Mouse (Mus musculus) limb, embryonic 12.5 days (tissue): ENCODE measurements around the gene Kdsr. TPM values are rescaled to one million over a fixed set of nuclear protein-coding genes. Genes with fewer than 3 reads are reported as not detected.
"Not testable (repeated sequence)": the region's sequence is repeated elsewhere in the genome, so short reads cannot be mapped to it uniquely, and the experiment has no call there.

Experiments used
- ATAC-seq: fragments of 200-750 bp; cut with Nextera tagmentation; 2 replicates; pipeline ENCODE4 v1.8.0; 2017; ENCODE audit warnings: low read depth, moderate TSS enrichment; ENCODE audit not compliant: insufficient number of reproducible peaks, insufficient read depth, low FRiP score, low TSS enrichment
- H3K27ac ChIP-seq: fragments of 300-500 bp; sonication (generic); 2 replicates; pipeline ENCODE4 v1.5.1; 2016; ENCODE audit warnings: mild to moderate bottlenecking, moderate library complexity
- H3K27me3 ChIP-seq: fragments of 300-500 bp; sonication (generic); 2 replicates; pipeline ENCODE4 v1.6.1; 2016; ENCODE audit warnings: mild to moderate bottlenecking, moderate library complexity
- H3K36me3 ChIP-seq: fragments of 300-500 bp; sonication (generic); 2 replicates; pipeline ENCODE4 v1.6.1; 2016; ENCODE audit warnings: mild to moderate bottlenecking, moderate library complexity
- H3K4me1 ChIP-seq: fragments of 300-500 bp; sonication (generic); replicated peaks from 2 replicates; pipeline ENCODE4 v1.6.1; 2016
- H3K4me2 ChIP-seq: fragments of 300-500 bp; sonication (generic); 2 replicates; pipeline ENCODE4 v1.6.1; 2016; ENCODE audit warnings: mild to moderate bottlenecking, moderate library complexity
- H3K4me3 ChIP-seq: fragments of 300-500 bp; sonication (generic); replicated peaks from 2 replicates; pipeline ENCODE4 v1.5.1; 2016; ENCODE audit warnings: mild to moderate bottlenecking
- H3K9ac ChIP-seq: fragments of 300-500 bp; sonication (generic); replicated peaks from 2 replicates; pipeline ENCODE4 v1.6.1; 2016; ENCODE audit warnings: mild to moderate bottlenecking, moderate library complexity
- H3K9me3 ChIP-seq: fragments of 300-500 bp; sonication (generic); 2 replicates; pipeline ENCODE4 v1.6.1; 2016; ENCODE audit warnings: mild to moderate bottlenecking, moderate library complexity
- WGBS: fragments of 180-500 bp; shearing (Covaris S2); methylation state at CpG from one replicate; pipeline ENCODE4 v1.1.7; 2016; 5-methylcytosine and 5-hydroxymethylcytosine counted together
- polyA plus RNA-seq: library from polyadenylated mRNA; unstranded; fragments of >200 nt; fragmentation: Nextera tagmentation; extraction: Ambion mirVana; gene quantifications from 2 replicates; pipeline ENCODE4 v1.2.1, GENCODE M21; 2016

Gene Kdsr
- polyA plus RNA-seq, 1 experiment from 2014 or later: 13.0 TPM

DNA sequence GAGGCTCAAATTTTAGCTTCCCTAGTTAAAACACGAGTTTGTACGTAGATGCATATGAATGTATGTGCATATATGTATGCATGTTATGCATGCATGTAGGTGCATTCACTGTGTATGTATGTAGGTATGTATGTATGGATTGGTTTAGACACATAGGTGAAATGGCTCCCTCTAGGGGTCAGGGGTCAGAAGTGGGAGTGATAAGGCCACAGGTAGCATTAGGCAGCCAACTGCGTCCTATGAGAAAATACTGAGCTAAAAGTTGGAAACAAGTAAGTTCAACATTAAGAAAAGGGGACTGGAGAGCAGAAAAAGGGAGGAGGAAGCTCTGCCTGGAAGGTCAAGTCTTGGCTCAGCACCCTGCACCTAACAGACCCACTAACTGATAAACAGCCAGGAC is 21.4 kb downstream of the Kdsr start:
- H3K4me1 ChIP-seq: no peaks in the 10 kb centered on the region
- peaks cover 31% of the 10 kb centered on the region; the same call in 1 of the 2 replicates for H3K36me3 ChIP-seq
- H3K4me3 ChIP-seq: no peak overlapping the region
- 81% methylated on average over 3 of the region's 3 CpGs for WGBS
- no peak for ATAC-seq
- no peak overlapping the region for H3K27ac ChIP-seq
- no peak overlapping the region for H3K9ac ChIP-seq
- no peaks in the 10 kb centered on the region for H3K9me3 ChIP-seq
- no peaks in the 10 kb centered on the region for H3K27me3 ChIP-seq
- no peak overlapping the region for H3K4me2 ChIP-seq

DNA sequence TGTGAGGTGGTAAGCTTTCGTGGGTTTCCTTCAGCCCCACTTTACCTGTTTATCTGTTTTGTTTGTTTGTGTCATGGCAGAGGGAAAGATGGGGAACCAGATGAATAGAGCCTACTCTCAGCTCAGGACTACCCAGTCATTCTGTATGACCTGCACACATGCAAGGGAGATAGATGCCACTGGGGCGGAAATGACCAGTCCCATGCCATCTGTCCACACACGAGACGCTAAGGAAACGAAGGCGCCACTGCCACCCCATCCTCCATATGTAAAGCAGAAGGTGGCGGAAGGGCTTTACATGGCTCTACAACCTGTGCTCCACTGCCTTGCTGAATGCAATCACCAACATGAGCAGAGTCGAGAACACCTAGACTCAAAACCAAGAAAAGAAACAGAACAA is 23.3 kb downstream of the Kdsr start:
- H3K4me3 ChIP-seq: no peak overlapping the region
- no peak overlapping the region for H3K4me2 ChIP-seq
- H3K9me3 ChIP-seq: no peaks in the 10 kb centered on the region
- 97% methylated on average over 8 of the region's 8 CpGs for WGBS
- no peaks in the 10 kb centered on the region for H3K27me3 ChIP-seq
- peaks cover 24% of the 10 kb centered on the region; the same call in 1 of the 2 replicates for H3K36me3 ChIP-seq
- no peak overlapping the region for H3K9ac ChIP-seq
- H3K27ac ChIP-seq: no peak overlapping the region
- no peak for ATAC-seq
- H3K4me1 ChIP-seq: no peaks in the 10 kb centered on the region

DNA sequence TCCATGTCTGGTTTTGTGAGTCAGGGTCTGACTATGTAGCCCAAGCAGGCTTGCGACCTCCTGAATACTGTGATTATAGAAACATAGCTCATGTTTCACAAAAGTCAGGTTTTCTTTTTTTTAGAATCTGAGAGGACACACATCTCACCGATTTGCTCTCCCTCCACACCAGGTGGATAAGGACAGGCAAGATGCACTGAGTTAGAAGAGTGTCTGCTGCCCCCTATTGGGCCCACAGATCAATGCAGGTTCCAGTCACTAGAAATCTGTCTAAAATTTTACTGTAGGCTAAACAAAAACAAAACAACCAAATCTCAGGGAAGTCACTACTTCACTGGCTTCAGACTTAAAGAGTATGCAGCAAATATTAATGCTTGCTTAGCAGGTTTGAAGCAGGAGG is 23.9 kb downstream of the Kdsr start:
- no peaks in the 10 kb centered on the region for H3K9me3 ChIP-seq
- no peak for ATAC-seq
- no peak overlapping the region for H3K27ac ChIP-seq
- peaks cover 24% of the 10 kb centered on the region; the same call in 1 of the 2 replicates for H3K36me3 ChIP-seq
- 59% methylated on average over 2 of the region's 2 CpGs for WGBS
- no peaks in the 10 kb centered on the region for H3K4me1 ChIP-seq
- no peak overlapping the region for H3K4me3 ChIP-seq
- H3K27me3 ChIP-seq: no peaks in the 10 kb centered on the region
- H3K9ac ChIP-seq: no peak overlapping the region
- no peak overlapping the region for H3K4me2 ChIP-seq

DNA sequence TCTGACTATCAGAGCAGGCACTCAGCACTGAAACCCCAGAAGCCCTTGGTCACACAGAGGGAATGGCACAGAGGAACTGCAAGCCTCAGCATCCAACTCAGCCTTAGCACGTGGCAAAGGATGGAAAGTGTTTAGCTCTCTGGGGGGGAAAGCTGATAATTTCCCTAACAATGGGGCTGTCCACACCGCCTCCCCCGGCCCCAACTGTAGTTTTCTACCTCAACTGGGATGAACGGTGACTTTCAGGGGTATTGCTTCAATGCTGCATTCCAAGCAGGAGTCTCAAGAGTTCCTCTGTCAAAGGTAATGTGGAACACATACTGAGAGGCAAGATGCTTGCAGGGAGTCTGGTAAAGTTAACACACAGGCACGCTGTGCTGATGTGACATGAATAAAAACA is 37.5 kb downstream of the Kdsr start:
- Histone ChIP-seq H3K4me3 (no peak overlapping the region), H3K4me1 (no peaks in the 10 kb centered on the region), H3K9ac (no peak overlapping the region), H3K4me2 (no peak overlapping the region), H3K27ac (no peak overlapping the region), H3K36me3 (peaks cover 10% of the 10 kb centered on the region; the same call in 1 of the 2 replicates), H3K27me3 (no peaks in the 10 kb centered on the region), H3K9me3 (no peaks in the 10 kb centered on the region)
- ATAC-seq: no peak
- WGBS: 49% methylated on average over 5 of the region's 5 CpGs

DNA sequence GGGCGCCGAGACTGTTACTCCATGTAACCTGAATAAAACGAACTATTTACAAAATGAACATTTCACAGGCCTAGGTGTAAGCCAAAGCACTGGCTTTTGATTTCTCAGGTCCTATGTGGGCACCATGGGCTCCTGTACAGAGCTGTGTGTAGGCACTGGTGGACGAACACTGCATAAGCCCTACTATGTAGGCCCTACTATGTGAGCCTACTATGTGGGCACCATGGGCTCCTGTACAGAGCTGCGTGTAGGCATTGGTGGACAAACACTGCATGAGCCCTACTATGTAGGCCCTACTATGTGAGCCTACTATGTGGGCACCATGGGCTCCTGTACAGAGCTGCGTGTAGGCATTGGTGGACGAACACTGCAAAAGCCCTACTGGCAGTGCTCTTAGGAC is 41.8 kb downstream of the Kdsr start:
- not testable (repeated sequence) for H3K9me3 ChIP-seq, H3K27me3 ChIP-seq, H3K27ac ChIP-seq, H3K9ac ChIP-seq, ATAC-seq, H3K36me3 ChIP-seq, H3K4me3 ChIP-seq, H3K4me1 ChIP-seq, H3K4me2 ChIP-seq
- 71% methylated on average over 7 of the region's 7 CpGs for WGBS

DNA sequence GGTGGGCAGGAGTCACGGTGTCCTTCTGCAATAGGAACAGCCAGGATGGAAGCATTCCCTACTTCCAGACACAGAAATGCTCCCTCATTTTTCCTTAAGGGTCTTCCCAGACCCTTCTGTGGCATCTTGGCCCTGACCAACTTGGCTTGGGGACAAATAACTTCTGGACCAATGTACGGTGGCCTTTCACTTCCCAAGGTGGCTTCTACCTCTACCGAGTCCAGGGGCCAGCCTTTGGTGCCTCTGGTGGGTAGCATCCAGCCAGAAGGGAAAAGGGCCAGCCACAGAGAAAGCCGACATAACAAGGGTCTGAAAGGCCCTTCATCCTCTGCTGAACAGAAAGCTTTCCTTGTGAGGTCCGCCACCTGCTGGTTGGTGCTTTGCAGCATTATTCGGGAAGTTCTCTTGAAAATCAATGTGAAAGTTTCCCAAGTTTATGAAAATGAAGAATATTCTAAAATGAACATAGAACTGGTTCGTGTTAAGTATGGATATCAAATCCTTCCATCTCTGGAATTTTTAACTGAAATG is 42.4 kb downstream of the Kdsr start:
- Histone ChIP-seq H3K4me2 (no peak overlapping the region), H3K27me3 (no peaks in the 10 kb centered on the region; the same call in 1 of the 2 replicates), H3K27ac (no peak overlapping the region), H3K36me3 (no peaks in the 10 kb centered on the region), H3K9me3 (no peaks in the 10 kb centered on the region), H3K4me3 (no peak overlapping the region), H3K4me1 (peaks cover 13% of the 10 kb centered on the region), H3K9ac (no peak overlapping the region)
- 34% methylated on average over 7 of the region's 7 CpGs for WGBS
- ATAC-seq: no peak

DNA sequence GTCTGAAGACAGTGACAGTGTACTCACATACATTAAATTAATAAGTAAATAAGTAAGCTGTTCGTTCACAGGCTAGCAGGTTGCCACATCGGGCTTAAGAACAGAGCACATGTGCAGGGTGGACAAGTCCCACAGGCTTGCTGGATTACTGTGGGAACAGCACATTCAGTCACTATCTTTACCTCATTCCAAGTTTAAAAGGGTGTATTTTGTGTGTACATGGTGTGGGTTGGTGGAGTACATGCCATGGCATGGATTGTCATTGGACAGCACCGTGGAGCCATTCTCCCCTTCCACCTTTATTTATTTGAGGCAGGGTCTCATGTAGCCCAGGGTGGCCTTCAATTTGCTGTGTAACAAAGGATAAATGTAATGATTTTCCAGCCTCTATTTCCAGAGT is 43.4 kb downstream of the Kdsr start:
- Histone ChIP-seq H3K27ac (no peak overlapping the region), H3K4me1 (peaks cover 21% of the 10 kb centered on the region), H3K9me3 (no peaks in the 10 kb centered on the region), H3K9ac (no peak overlapping the region), H3K36me3 (no peaks in the 10 kb centered on the region), H3K27me3 (no peaks in the 10 kb centered on the region; the same call in 1 of the 2 replicates), H3K4me3 (no peak overlapping the region), H3K4me2 (no peak overlapping the region)
- WGBS: 94% methylated on average over 3 of the region's 3 CpGs
- no peak for ATAC-seq

DNA sequence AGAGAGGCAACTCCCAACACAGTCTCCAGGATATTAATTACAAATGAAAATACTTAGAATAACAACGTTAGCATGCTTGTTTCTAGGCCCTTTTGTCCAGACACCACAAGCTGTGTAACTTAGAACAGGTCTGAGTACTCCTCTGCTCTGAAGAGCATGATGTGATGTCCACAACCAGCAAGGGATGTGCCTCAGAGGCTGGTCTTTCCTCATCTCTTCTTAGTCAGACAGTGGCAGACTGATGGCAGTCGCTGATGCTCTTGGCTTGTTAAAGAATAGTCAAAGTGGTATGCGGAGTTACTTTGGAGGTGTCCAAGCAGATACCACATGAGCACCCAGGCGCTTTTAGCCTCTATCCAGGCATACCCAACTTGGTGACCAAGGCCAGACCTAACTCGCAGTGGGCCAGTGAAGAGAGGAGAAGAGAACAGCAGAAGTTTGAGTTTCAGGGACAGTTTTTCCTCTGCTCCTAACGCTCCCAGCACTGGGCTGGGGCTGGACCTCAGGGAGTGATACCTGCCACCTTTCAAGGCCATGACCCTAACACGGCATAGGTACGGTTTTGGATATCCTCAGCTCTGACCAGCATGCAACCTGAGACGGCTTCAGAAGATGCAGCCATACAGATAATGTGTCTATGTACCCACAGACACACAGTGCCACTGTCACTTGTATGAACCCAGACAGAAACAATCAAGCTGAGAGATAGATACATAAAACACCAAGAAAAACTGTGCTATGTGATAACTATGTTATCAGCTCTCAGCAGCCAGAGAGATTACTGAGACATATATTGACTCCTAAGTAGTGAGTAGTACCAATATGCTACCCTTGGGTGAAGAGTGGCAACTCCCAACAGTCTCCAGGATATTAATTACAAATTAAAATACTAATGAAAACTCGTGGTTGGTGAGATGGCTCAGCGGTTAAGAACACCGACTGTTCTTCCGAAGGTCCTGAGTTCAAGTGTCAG is 44.1 kb downstream of the Kdsr start:
- Histone ChIP-seq H3K9ac (no peak overlapping the region), H3K36me3 (no peaks in the 10 kb centered on the region), H3K4me3 (no peak overlapping the region), H3K4me2 (peak overlapping the region; percentile 87), H3K27ac (no peak overlapping the region), H3K4me1 (peaks cover 21% of the 10 kb centered on the region), H3K9me3 (no peaks in the 10 kb centered on the region), H3K27me3 (no peaks in the 10 kb centered on the region; the same call in 1 of the 2 replicates)
- WGBS: 87% methylated on average over 13 of the region's 13 CpGs
- ATAC-seq: no peak

DNA sequence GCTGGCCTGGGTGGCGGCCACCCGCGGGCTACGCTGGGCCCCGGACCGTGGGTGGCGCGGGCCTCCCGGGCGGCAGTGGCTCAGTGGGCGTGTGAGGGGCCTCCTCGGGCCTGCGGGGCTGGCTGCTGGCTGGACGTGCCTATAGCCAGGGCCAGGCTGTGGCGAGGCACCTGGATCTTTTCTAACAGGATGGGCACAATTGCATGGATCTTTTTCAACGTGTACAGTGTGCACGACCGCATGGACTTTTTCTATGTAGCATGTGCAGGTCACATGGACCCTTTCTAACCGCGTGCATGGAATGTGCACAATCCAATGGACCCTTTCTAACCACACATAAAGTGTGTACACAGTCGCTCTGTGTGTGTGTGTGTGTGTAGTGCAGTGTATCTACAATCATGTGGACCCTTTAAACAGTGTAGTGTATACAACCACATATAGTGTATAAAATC is 45.0 kb downstream of the Kdsr start:
- no peaks in the 10 kb centered on the region for H3K36me3 ChIP-seq
- H3K4me1 ChIP-seq: peaks cover 24% of the 10 kb centered on the region
- peak overlapping the region; percentile 95 for H3K27ac ChIP-seq
- ATAC-seq: peak; percentile 64
- peak overlapping the region; percentile 73 for H3K4me3 ChIP-seq
- H3K9me3 ChIP-seq: no peaks in the 10 kb centered on the region
- H3K4me2 ChIP-seq: peak overlapping the region; percentile 87
- no peaks in the 10 kb centered on the region; the same call in 1 of the 2 replicates for H3K27me3 ChIP-seq
- peak overlapping the region; percentile 87 for H3K9ac ChIP-seq
- 5% methylated on average over 21 of the region's 21 CpGs for WGBS

DNA sequence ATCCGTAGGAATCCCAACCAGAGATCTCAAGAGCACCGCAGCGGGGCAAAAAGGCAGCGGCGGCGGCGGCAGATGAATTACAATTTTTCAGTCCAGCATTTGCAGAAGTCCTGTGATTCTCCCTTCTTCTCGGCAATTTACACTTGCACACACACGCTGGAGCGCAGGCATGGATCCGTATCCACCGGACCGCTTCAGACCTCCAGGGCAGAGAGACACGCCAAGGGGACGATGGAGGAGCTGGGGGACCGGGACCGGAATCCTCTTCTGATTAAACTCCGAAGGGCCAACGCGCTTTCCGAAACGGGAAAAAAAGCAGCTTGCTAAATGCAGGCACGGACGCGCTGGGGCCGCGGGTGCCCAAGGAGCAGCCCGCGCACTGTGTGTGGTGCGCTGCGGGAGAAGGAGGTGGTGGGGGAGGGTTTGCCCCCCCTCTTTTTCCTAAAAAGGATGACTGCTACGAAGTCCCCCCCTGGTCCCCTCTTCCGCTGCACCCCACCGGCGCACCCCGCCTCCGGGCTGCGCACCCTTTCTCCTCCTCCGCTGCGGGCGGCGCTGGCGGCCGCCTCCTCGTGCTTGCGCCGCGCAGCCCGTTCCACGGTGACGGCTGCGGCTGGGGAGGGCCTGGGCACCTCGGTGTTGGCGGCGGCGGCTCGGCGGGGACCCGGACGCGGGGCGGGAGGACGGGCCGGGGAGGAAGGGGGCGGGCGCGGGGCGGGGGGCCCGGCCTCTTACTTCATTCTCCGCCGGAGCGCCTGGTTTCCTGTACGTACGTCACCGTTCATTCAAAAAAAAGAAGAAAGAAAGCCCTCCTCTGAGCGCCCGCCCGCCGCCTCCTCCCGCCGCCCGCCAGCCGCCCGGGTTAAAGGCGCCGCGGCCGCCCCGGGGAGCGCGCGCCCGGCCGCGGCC is 45.7 kb downstream of the Kdsr start, which contains the start of gene Bcl2:
Gene Bcl2, minus strand, starts transcription at position 654 of the 909 bp plus-strand sequence.
- no peaks in the 10 kb centered on the region for H3K36me3 ChIP-seq
- H3K9me3 ChIP-seq: no peaks in the 10 kb centered on the region
- H3K4me1 ChIP-seq: peaks cover 29% of the 10 kb centered on the region
- peak; percentile 81 for ATAC-seq
- H3K4me2 ChIP-seq: peak within 1 kb of the TSS; percentile 87
- H3K27ac ChIP-seq: peak within 1 kb of the TSS; percentile 95
- H3K27me3 ChIP-seq: no peaks in the 10 kb centered on the region; the same call in 1 of the 2 replicates
- peak within 1 kb of the TSS; percentile 73 for H3K4me3 ChIP-seq
- peak within 1 kb of the TSS; percentile 87 for H3K9ac ChIP-seq
- under 1% methylated on average over 49 of the region's 95 CpGs for WGBS
